Mouse (Mus musculus) embryonic fibroblast, embryonic 13.5 days (primary cell): ENCODE measurements around the gene Svbp. TPM values are rescaled to one million over a fixed set of nuclear protein-coding genes. Genes with fewer than 3 reads are reported as not detected.

Experiments used
- H3K27ac ChIP-seq: 2 replicates; pipeline ENCODE4 v1.5.1; 2012; ENCODE audit warnings: low read length, control low read depth, inconsistent platforms; ENCODE audit not compliant: insufficient read depth
- H3K4me1 ChIP-seq: 2 replicates; pipeline ENCODE4 v1.6.1; 2011; ENCODE audit warnings: low read length; ENCODE audit not compliant: control insufficient read depth, insufficient read depth
- H3K4me3 ChIP-seq: 2 replicates; pipeline ENCODE4 v1.5.1; 2011; ENCODE audit warnings: mild to moderate bottlenecking, control low read depth, low read length; ENCODE audit not compliant: insufficient read depth
- CTCF ChIP-seq: IDR thresholded peaks from 2 replicates; pipeline ENCODE4 v1.5.1; 2011; ENCODE audit warnings: mild to moderate bottlenecking, control low read depth, low read length, moderate library complexity, borderline replicate concordance; ENCODE audit not compliant: insufficient read depth
- POLR2A ChIP-seq: IDR thresholded peaks from 2 replicates; pipeline ENCODE4 v1.6.1; 2011; ENCODE audit warnings: low read depth, mild to moderate bottlenecking, control low read depth, low read length, moderate library complexity
- polyA plus RNA-seq: library from polyadenylated mRNA; stranded (reverse); fragments of >200 nt; gene quantifications from 2 replicates; pipeline ENCODE4 v1.2.4, GENCODE M21; 2011; ENCODE audit warnings: low read depth; ENCODE audit not compliant: missing spikeins, insufficient read length

Gene Svbp
- polyA plus RNA-seq, 1 experiment: 57.6 TPM

- Histone ChIP-seq H3K4me1 (peaks cover 2% of the 10 kb centered on the region; the same call in 1 of the 2 replicates), H3K27ac (no peak overlapping the region), H3K4me3 (no peak overlapping the region)
- no peak for TF ChIP-seq POLR2A
- peak; percentile 44; the same call in 1 of the 2 replicates for TF ChIP-seq CTCF
Observed at GRCm38 (mm10) chr4:119167663-119168062, 27.4 kb upstream of the Svbp start.

- Histone ChIP-seq H3K4me1 (peaks cover 2% of the 10 kb centered on the region; the same call in 1 of the 2 replicates), H3K27ac (no peak overlapping the region), H3K4me3 (peak overlapping the region; percentile 87)
- TF ChIP-seq CTCF: no peak
- no peak for TF ChIP-seq POLR2A
Observed at GRCm38 (mm10) chr4:119172919-119173650, 22.0 kb upstream of the Svbp start.

GRCm38 (mm10) chr4:119173851-119174453 is 21.2 kb upstream of the Svbp start, which contains the start of gene Zfp691:
Gene Zfp691 (minus strand): TSS chr4:119174195.
- Histone ChIP-seq H3K4me3 (peak within 1 kb of the TSS; percentile 87), H3K27ac (no peak within 1 kb of the TSS), H3K4me1 (peaks cover 2% of the 10 kb centered on the region; the same call in 1 of the 2 replicates)
- TF ChIP-seq CTCF (no peak), POLR2A (peak; percentile 85)

- Histone ChIP-seq H3K4me1 (no peaks in the 10 kb centered on the region), H3K27ac (no peak overlapping the region), H3K4me3 (no peak overlapping the region)
- TF ChIP-seq POLR2A: no peak
- TF ChIP-seq CTCF: no peak
Observed at GRCm38 (mm10) chr4:119177702-119178101, 17.4 kb upstream of the Svbp start.

GRCm38 (mm10) chr4:119178331-119178730 is 16.8 kb upstream of the Svbp start:
- TF ChIP-seq POLR2A (no peak), CTCF (no peak)
- no peak overlapping the region for H3K4me3 ChIP-seq
- H3K27ac ChIP-seq: no peak overlapping the region
- no peaks in the 10 kb centered on the region for H3K4me1 ChIP-seq

- no peaks in the 10 kb centered on the region for H3K4me1 ChIP-seq
Observed at GRCm38 (mm10) chr4:119180133-119180707, 14.9 kb upstream of the Svbp start.

GRCm38 (mm10) chr4:119181456-119181855 is 13.7 kb upstream of the Svbp start:
- TF ChIP-seq POLR2A (no peak), CTCF (no peak)
- no peak overlapping the region for H3K27ac ChIP-seq
- H3K4me1 ChIP-seq: no peaks in the 10 kb centered on the region
- no peak overlapping the region for H3K4me3 ChIP-seq

More at GRCm38 (mm10) chr4:119180133-119180707, 14.9 kb upstream of the Svbp start:
- no peak for TF ChIP-seq POLR2A
- TF ChIP-seq CTCF: no peak
- no peak overlapping the region for H3K27ac ChIP-seq
- H3K4me3 ChIP-seq: no peak overlapping the region

- no peak for TF ChIP-seq POLR2A
- no peak for TF ChIP-seq CTCF
- H3K27ac ChIP-seq: no peak overlapping the region
- H3K4me3 ChIP-seq: no peak overlapping the region
Observed at GRCm38 (mm10) chr4:119183525-119183924, 11.6 kb upstream of the Svbp start.

GRCm38 (mm10) chr4:119185771-119186170 is 9.3 kb upstream of the Svbp start:
- Histone ChIP-seq H3K27ac (no peak overlapping the region), H3K4me3 (no peak overlapping the region), H3K4me1 (no peaks in the 10 kb centered on the region)
- TF ChIP-seq CTCF: no peak
- TF ChIP-seq POLR2A: no peak

More at GRCm38 (mm10) chr4:119183525-119183924, 11.6 kb upstream of the Svbp start:
- H3K4me1 ChIP-seq: no peaks in the 10 kb centered on the region

- H3K27ac ChIP-seq: no peak overlapping the region
- no peak for TF ChIP-seq POLR2A
- no peak for TF ChIP-seq CTCF
- no peak overlapping the region for H3K4me3 ChIP-seq
- H3K4me1 ChIP-seq: no peaks in the 10 kb centered on the region
Observed at GRCm38 (mm10) chr4:119188060-119188785, 6.9 kb upstream of the Svbp start.
